17 mouse cellular contexts compared by ENCODE assay signal in genomic region chr6:128786396-128786795, GRCm38 (mm10). TPM values are rescaled to one million over a fixed set of nuclear protein-coding genes. Genes with fewer than 3 reads are reported as not detected.
"Had no signal": no experiment of that assay in that cellular context is flagged by ENCODE, and none has a peak within 500 bp of the region (broad histone marks: within the 10 kb centered on the region; RNA-seq: fewer than 3 reads in every experiment).

No protein-coding gene starts in this region.

RNA-seq across cellular contexts. Expression of gene Klrb1c, which starts 2.6 kb away (rescaled TPM):
- total RNA-seq: gastrocnemius, adult 2 months; gastrocnemius, postnatal 25 days; heart, adult 18-20 months; heart, postnatal 10 days; heart, postnatal 4 days; layer of hippocampus, adult 18-20 months; layer of hippocampus, postnatal 14 days; layer of hippocampus, postnatal 36 days; left cerebral cortex, adult 18-20 months; left cerebral cortex, postnatal 10 days; left cerebral cortex, postnatal 25 days; left cerebral cortex, postnatal 4 days had no signal

RNA-seq across cellular contexts. Expression of gene Gm44511, which starts 39.7 kb away (rescaled TPM):
- total RNA-seq: gastrocnemius, adult 2 months; gastrocnemius, postnatal 10 days; gastrocnemius, postnatal 25 days; gastrocnemius, postnatal 4 days; heart, adult 18-20 months; heart, adult 8-10 months; heart, postnatal 10 days; heart, postnatal 25 days; heart, postnatal 4 days; hindbrain, postnatal 0 days; layer of hippocampus, adult 18-20 months; layer of hippocampus, postnatal 14 days; layer of hippocampus, postnatal 36 days; left cerebral cortex, adult 18-20 months; left cerebral cortex, postnatal 10 days; left cerebral cortex, postnatal 25 days; left cerebral cortex, postnatal 4 days had no signal

RNA-seq across cellular contexts. Expression of gene Klrb1b, which starts 39.7 kb away (rescaled TPM):
- total RNA-seq: gastrocnemius, adult 2 months; gastrocnemius, postnatal 10 days; gastrocnemius, postnatal 25 days; gastrocnemius, postnatal 4 days; heart, adult 8-10 months; heart, postnatal 10 days; heart, postnatal 4 days; hindbrain, postnatal 0 days; layer of hippocampus, adult 18-20 months; layer of hippocampus, postnatal 14 days; layer of hippocampus, postnatal 36 days; left cerebral cortex, adult 18-20 months; left cerebral cortex, postnatal 10 days; left cerebral cortex, postnatal 25 days; left cerebral cortex, postnatal 4 days had no signal
